1 mouse cellular context compared by ENCODE assay signal in genomic region chr7:132764314-132764713, GRCm38 (mm10).
TF ChIP-seq lines count a peak whose summit lies in the region.

No protein-coding gene starts in this region.

TF ChIP-seq in CH12.LX, 34 proteins besides CTCF, POLR2A, EP300 and RAD21 (continued from another document):
- TF ChIP-seq JUN (IDR thresholded peaks at IDR 0.05; ENCODE audit: insufficient read depth, low read depth, low read length) (no peak), E2F4 (IDR thresholded peaks at IDR 0.05; ENCODE audit: insufficient replicate concordance, low read depth, low read length) (no peak), ZC3H11A (IDR thresholded peaks at IDR 0.05; ENCODE audit: low read depth, low read length) (no peak), SMC3 (IDR thresholded peaks at IDR 0.05; ENCODE audit: low read depth, low read length) (no peak), POLR2AphosphoS2 (IDR thresholded peaks at IDR 0.05; ENCODE audit: low read depth, low read length) (no peak), MAX (IDR thresholded peaks at IDR 0.05; ENCODE audit: low read length) (peak; percentile 92), SIN3A (IDR thresholded peaks at IDR 0.05; ENCODE audit: low read length) (no peak; the same call in 1 of the 2 replicates), GABPA (IDR thresholded peaks at IDR 0.05; ENCODE audit: insufficient replicate concordance, low read depth, low read length) (no peak), USF1 (IDR thresholded peaks at IDR 0.05; ENCODE audit: low read depth, low read length) (no peak), CHD2 (IDR thresholded peaks at IDR 0.05; ENCODE audit: low read length) (no peak; the same call in 1 of the 2 replicates), ZKSCAN1 (IDR thresholded peaks at IDR 0.05; ENCODE audit: borderline replicate concordance, low read depth, low read length) (no peak), MYC (IDR thresholded peaks at IDR 0.05; ENCODE audit: low read depth, low read length) (peak; percentile 83; the same call in 1 of the 2 replicates), ZNF384 (IDR thresholded peaks at IDR 0.05; ENCODE audit: low read depth, low read length) (no peak), MXI1 (IDR thresholded peaks at IDR 0.05; ENCODE audit: low read depth, low read length) (peak; percentile 62; the same call in 1 of the 2 replicates), NRF1 (IDR thresholded peaks at IDR 0.05; ENCODE audit: low read depth, low read length) (no peak), MEF2A (IDR thresholded peaks at IDR 0.05; ENCODE audit: borderline replicate concordance, low read depth, low read length) (no peak), TCF12 (IDR thresholded peaks at IDR 0.05; ENCODE audit: low read depth, low read length) (no peak), TBP (conservative IDR thresholded peaks at IDR 0.05; ENCODE audit: low read depth, low read length) (0 out of 2 replicates have a peak, but pooled peaks have one; percentile 37), IRF4 (IDR thresholded peaks at IDR 0.05; ENCODE audit: low read depth, low read length) (peak; percentile 33; the same call in 1 of the 2 replicates), ELF1 (IDR thresholded peaks at IDR 0.05; ENCODE audit: low read depth, low read length) (peak; percentile 67), BHLHE40 (IDR thresholded peaks at IDR 0.05; ENCODE audit: low read depth, low read length) (peak; percentile 68), JUND (conservative IDR thresholded peaks at IDR 0.05; ENCODE audit: low read depth, low read length) (0 out of 2 replicates have a peak, but pooled peaks have one; percentile 23), HCFC1 (IDR thresholded peaks at IDR 0.05; ENCODE audit: low read depth, low read length) (peak; percentile 23; the same call in 1 of the 2 replicates), MAZ (IDR thresholded peaks at IDR 0.05; ENCODE audit: low read depth, low read length) (no peak), CHD1 (IDR thresholded peaks at IDR 0.05; ENCODE audit: low read depth, low read length) (no peak), UBTF (IDR thresholded peaks at IDR 0.05; ENCODE audit: low read depth, low read length) (no peak), PAX5 (IDR thresholded peaks at IDR 0.05; ENCODE audit: low read length) (no peak), ETS1 (conservative IDR thresholded peaks at IDR 0.05; ENCODE audit: low read depth, low read length) (peak; percentile 16; the same call in 1 of the 2 replicates), ZMIZ1 (IDR thresholded peaks at IDR 0.05; ENCODE audit: low read depth, low read length) (no peak; the same call in 1 of the 2 replicates)
